Mouse (Mus musculus) embryonic facial prominence, embryonic 15.5 days (tissue): Measurements from ENCODE around the gene Dapk2. TPM values are rescaled to one million over a fixed set of nuclear protein-coding genes. Genes with fewer than 3 reads are reported as not detected.
A peak's percentile ranks its signal among the peaks of the same experiment; 100 is the strongest.

Experiments used
- ATAC-seq: fragments of 200-750 bp; cut with Nextera tagmentation; 2 replicates; pipeline ENCODE4 v1.8.0; 2017; ENCODE audit warnings: low read depth, moderate TSS enrichment; ENCODE audit not compliant: insufficient number of reproducible peaks, low FRiP score, low TSS enrichment
- H3K27ac ChIP-seq: fragments of 300-500 bp; sonication (generic); replicated peaks from 2 replicates; pipeline ENCODE4 v1.5.1; 2015; ENCODE audit warnings: mild to moderate bottlenecking, inconsistent platforms
- H3K27me3 ChIP-seq: fragments of 300-500 bp; sonication (generic); 2 replicates; pipeline ENCODE4 v1.6.1; 2015; ENCODE audit warnings: inconsistent platforms
- H3K36me3 ChIP-seq: fragments of 300-500 bp; sonication (generic); 2 replicates; pipeline ENCODE4 v1.6.1; 2015; ENCODE audit warnings: mild to moderate bottlenecking, inconsistent platforms
- H3K4me1 ChIP-seq: fragments of 300-500 bp; sonication (generic); 2 replicates; pipeline ENCODE4 v1.6.1; 2015; ENCODE audit warnings: inconsistent platforms
- H3K4me2 ChIP-seq: fragments of 300-500 bp; sonication (generic); replicated peaks from 2 replicates; pipeline ENCODE4 v1.6.1; 2015; ENCODE audit warnings: mild to moderate bottlenecking, inconsistent platforms
- H3K4me3 ChIP-seq: fragments of 300-500 bp; sonication (generic); replicated peaks from 2 replicates; pipeline ENCODE4 v1.5.1; 2015; ENCODE audit warnings: mild to moderate bottlenecking, inconsistent platforms
- H3K9ac ChIP-seq: fragments of 300-500 bp; sonication (generic); 2 replicates; pipeline ENCODE4 v1.6.1; 2015; ENCODE audit warnings: inconsistent platforms
- H3K9me3 ChIP-seq: fragments of 300-500 bp; sonication (generic); replicated peaks from 2 replicates; pipeline ENCODE4 v1.6.1; 2016; ENCODE audit warnings: inconsistent platforms
- WGBS: fragments of 180-500 bp; shearing (Covaris S2); methylation state at CpG from one replicate; pipeline ENCODE4 v1.1.7; 2015; 5-methylcytosine and 5-hydroxymethylcytosine counted together
- polyA plus RNA-seq: library from polyadenylated mRNA; unstranded; fragments of >200 nt; fragmentation: Nextera tagmentation; extraction: Ambion mirVana; gene quantifications from 2 replicates; pipeline ENCODE4 v1.2.1, GENCODE M21; 2015

The Dapk2 gene
- polyA plus RNA-seq, 1 experiment from 2014 or later = 18.0 TPM

GRCm38 (mm10) chr9:66298783-66299182, 140.8 kb downstream of the Dapk2 start:
- no peaks in the 10 kb centered on the region for H3K27me3 ChIP-seq
- no peaks in the 10 kb centered on the region for H3K4me1 ChIP-seq
- no peak overlapping the region for H3K27ac ChIP-seq
- H3K9me3 ChIP-seq = no peaks in the 10 kb centered on the region
- ATAC-seq = no peak
- no peak overlapping the region for H3K9ac ChIP-seq
- 91% methylated on average over 4 of the region's 4 CpGs for WGBS
- H3K4me2 ChIP-seq = no peak overlapping the region
- H3K4me3 ChIP-seq = no peak overlapping the region
- no peaks in the 10 kb centered on the region for H3K36me3 ChIP-seq

DNA sequence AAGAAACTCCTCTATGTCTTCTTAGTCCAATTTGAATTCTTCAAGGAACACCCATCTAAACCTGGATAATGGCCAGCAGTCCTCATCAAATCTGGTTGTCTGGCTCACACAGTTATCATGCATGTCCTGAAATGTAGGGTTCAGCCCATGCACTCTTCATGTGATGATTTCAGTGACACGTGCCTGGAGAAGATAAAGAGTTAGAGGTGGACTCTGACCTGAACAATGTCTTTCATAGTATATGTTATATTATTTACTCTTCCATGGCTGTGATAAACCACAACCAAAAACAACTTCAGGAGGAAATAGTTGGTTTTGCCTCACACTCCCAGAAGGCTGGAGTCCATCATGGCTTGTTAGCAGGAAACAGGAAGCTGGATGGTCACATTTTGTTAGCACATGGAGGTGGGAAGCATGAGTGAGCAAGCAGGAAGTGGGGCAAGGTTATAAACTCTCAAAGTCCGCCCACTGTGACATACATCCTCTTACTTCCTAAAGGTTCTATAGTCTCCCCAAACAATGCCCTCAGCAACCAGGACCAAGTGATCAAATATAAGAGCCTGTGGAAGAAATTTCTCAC, 142.5 kb downstream of the Dapk2 start:
- H3K4me2 ChIP-seq = no peak overlapping the region
- ATAC-seq = no peak

GRCm38 (mm10) chr9:66304320-66305090, 146.5 kb downstream of the Dapk2 start:
- Histone ChIP-seq H3K4me1 (0 out of 2 replicates have a peak, but pooled peaks cover 8% of the 10 kb centered on the region), H3K9ac (no peak overlapping the region), H3K4me3 (no peak overlapping the region), H3K4me2 (peak overlapping the region; percentile 40; the same call in 1 of the 2 replicates), H3K27ac (no peak overlapping the region), H3K36me3 (no peaks in the 10 kb centered on the region), H3K9me3 (no peaks in the 10 kb centered on the region), H3K27me3 (no peaks in the 10 kb centered on the region)
- 81% methylated on average over 3 of the region's 3 CpGs for WGBS
- no peak for ATAC-seq

More for the DNA sequence above, 142.5 kb downstream of the Dapk2 start:
- no peak overlapping the region for H3K4me3 ChIP-seq
- H3K9ac ChIP-seq = no peak overlapping the region
- 83% methylated on average over 2 of the region's 2 CpGs for WGBS
- no peaks in the 10 kb centered on the region for H3K36me3 ChIP-seq
- 0 out of 2 replicates have a peak, but pooled peaks cover 5% of the 10 kb centered on the region for H3K4me1 ChIP-seq
- H3K9me3 ChIP-seq = no peaks in the 10 kb centered on the region
- H3K27me3 ChIP-seq = no peaks in the 10 kb centered on the region
- no peak overlapping the region for H3K27ac ChIP-seq

GRCm38 (mm10) chr9:66305121-66306112, 147.4 kb downstream of the Dapk2 start:
- no peaks in the 10 kb centered on the region for H3K36me3 ChIP-seq
- H3K9me3 ChIP-seq = no peaks in the 10 kb centered on the region
- no peaks in the 10 kb centered on the region for H3K27me3 ChIP-seq
- H3K27ac ChIP-seq = no peak overlapping the region
- 0 out of 2 replicates have a peak, but pooled peaks cover 8% of the 10 kb centered on the region for H3K4me1 ChIP-seq
- WGBS = 35% methylated on average over 25 of the region's 25 CpGs
- no peak for ATAC-seq
- no peak overlapping the region for H3K9ac ChIP-seq
- peak overlapping the region; percentile 40 for H3K4me2 ChIP-seq
- peak overlapping the region; percentile 36 for H3K4me3 ChIP-seq

- no peak overlapping the region for H3K9ac ChIP-seq
- no peaks in the 10 kb centered on the region for H3K9me3 ChIP-seq
- 0 out of 2 replicates have a peak, but pooled peaks cover 8% of the 10 kb centered on the region for H3K4me1 ChIP-seq
- WGBS = 64% methylated on average over 3 of the region's 3 CpGs
- ATAC-seq = no peak
- H3K36me3 ChIP-seq = no peaks in the 10 kb centered on the region
- H3K4me2 ChIP-seq = no peak overlapping the region
- no peaks in the 10 kb centered on the region for H3K27me3 ChIP-seq
- H3K4me3 ChIP-seq = no peak overlapping the region
- H3K27ac ChIP-seq = no peak overlapping the region
These were observed 148.4 kb downstream of the Dapk2 start for GRCm38 (mm10) chr9:66306414-66306813.

DNA sequence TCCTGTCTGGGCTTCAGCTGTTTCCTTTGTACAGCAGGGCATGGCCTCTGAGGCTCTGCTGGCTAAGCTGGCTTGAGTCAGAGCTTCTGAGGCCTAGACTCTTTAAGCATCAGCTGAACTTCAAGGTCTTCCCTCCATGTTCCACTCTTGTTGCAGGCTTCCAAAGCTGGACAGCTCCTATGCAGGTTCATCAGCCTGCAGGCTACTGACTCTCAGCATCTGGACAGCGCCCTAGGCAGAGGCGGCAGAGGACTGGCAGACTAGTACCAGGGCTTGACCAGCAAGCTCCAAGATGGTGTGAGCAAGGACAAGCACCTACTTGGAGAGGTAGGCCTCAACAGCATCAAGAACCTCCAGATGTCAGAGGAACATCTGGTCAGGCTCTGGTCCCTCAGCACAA, 149.3 kb downstream of the Dapk2 start:
- H3K9me3 ChIP-seq = no peaks in the 10 kb centered on the region
- no peak overlapping the region for H3K27ac ChIP-seq
- H3K27me3 ChIP-seq = no peaks in the 10 kb centered on the region
- no peak overlapping the region for H3K4me3 ChIP-seq
- H3K36me3 ChIP-seq = no peaks in the 10 kb centered on the region
- 22% methylated on average over 2 of the region's 2 CpGs for WGBS
- 0 out of 2 replicates have a peak, but pooled peaks cover 8% of the 10 kb centered on the region for H3K4me1 ChIP-seq
- H3K4me2 ChIP-seq = no peak overlapping the region
- no peak overlapping the region for H3K9ac ChIP-seq
- no peak for ATAC-seq

GRCm38 (mm10) chr9:66308741-66309140, 150.7 kb downstream of the Dapk2 start:
- H3K4me1 ChIP-seq = 0 out of 2 replicates have a peak, but pooled peaks cover 8% of the 10 kb centered on the region
- H3K36me3 ChIP-seq = no peaks in the 10 kb centered on the region
- no peak overlapping the region for H3K4me3 ChIP-seq
- WGBS = 59% methylated on average over 4 of the region's 4 CpGs
- no peaks in the 10 kb centered on the region for H3K27me3 ChIP-seq
- no peak for ATAC-seq
- H3K9me3 ChIP-seq = no peaks in the 10 kb centered on the region
- H3K4me2 ChIP-seq = no peak overlapping the region
- no peak overlapping the region for H3K9ac ChIP-seq
- H3K27ac ChIP-seq = no peak overlapping the region

GRCm38 (mm10) chr9:66311458-66311857, 153.4 kb downstream of the Dapk2 start:
- WGBS = 34% methylated on average over 3 of the region's 3 CpGs
- no peaks in the 10 kb centered on the region for H3K4me1 ChIP-seq
- ATAC-seq = no peak
- H3K9me3 ChIP-seq = no peaks in the 10 kb centered on the region
- H3K27ac ChIP-seq = no peak overlapping the region
- no peaks in the 10 kb centered on the region for H3K36me3 ChIP-seq
- no peak overlapping the region for H3K9ac ChIP-seq
- H3K4me3 ChIP-seq = no peak overlapping the region
- H3K27me3 ChIP-seq = no peaks in the 10 kb centered on the region
- H3K4me2 ChIP-seq = no peak overlapping the region

DNA sequence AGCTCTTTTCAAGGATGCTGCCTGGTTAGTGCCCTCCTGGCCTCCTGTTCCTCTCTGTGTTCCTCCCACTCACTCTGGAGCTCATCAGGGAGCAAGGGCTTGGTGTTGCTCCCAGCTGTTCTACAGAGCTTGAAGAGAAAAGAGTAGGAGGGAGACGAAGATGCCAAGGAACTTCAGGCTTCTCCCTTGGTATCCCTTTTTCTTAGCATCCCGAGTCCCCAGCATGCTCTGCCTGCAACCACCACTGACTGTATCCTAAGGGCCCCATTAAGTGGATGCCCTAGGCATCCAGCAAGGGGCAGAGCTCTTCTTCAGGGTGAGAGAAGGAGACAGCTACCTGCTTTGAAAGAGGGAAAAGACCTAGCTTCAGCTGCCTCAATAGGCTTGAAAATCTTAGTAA, 158.6 kb downstream of the Dapk2 start:
- Histone ChIP-seq H3K27ac (no peak overlapping the region), H3K9me3 (no peaks in the 10 kb centered on the region), H3K9ac (no peak overlapping the region), H3K4me1 (no peaks in the 10 kb centered on the region), H3K27me3 (no peaks in the 10 kb centered on the region), H3K4me3 (no peak overlapping the region), H3K4me2 (no peak overlapping the region), H3K36me3 (no peaks in the 10 kb centered on the region)
- no peak for ATAC-seq
- WGBS = 70% methylated on average over 2 of the region's 2 CpGs
